Mouse (Mus musculus): ENCODE results near the gene Cbr2. TPM values are rescaled to one million over a fixed set of nuclear protein-coding genes. Genes with fewer than 3 reads are reported as not detected.
A peak's percentile ranks its signal among the peaks of the same experiment; 100 is the strongest.
"Not testable (repeated sequence)": the region's sequence is repeated elsewhere in the genome, so short reads cannot be mapped to it uniquely, and the experiment has no call there.

The Cbr2 gene
- 10 to 100 TPM in 1 of 2 experiments, 1 to 10 TPM in 1; 9.9 to 10.8 TPM for total RNA-seq (2021)
- long read RNA-seq, experiment 1, partial matches to known transcripts: 0 of 1 reads
- long read RNA-seq, experiment 1, other reads (novel, unspliced or antisense): 1 of 1 reads
- long read RNA-seq, experiment 2, transcript Cbr2-201 (8 exons, 1,110 nt): major isoform, 5 of 6 reads
- long read RNA-seq, experiment 2, partial matches to known transcripts: 1 of 6 reads
- long read RNA-seq, experiment 2, other reads (novel, unspliced or antisense): 0 of 6 reads

GRCm38 (mm10) chr11:120731858-120732680, at the start of gene Cbr2:
Gene Cbr2, minus strand, starts transcription at chr11:120732114.
- DNase-seq: peak; percentile 8

GRCm38 (mm10) chr11:120781361-120781760, 49.4 kb upstream of the Cbr2 start:
- not testable (repeated sequence) for DNase-seq

GRCm38 (mm10) chr11:120779876-120780275, 48.0 kb upstream of the Cbr2 start:
- no peak for DNase-seq

- peak; percentile 2 for DNase-seq
Observed at GRCm38 (mm10) chr11:120777123-120777522, 45.2 kb upstream of the Cbr2 start.

DNA sequence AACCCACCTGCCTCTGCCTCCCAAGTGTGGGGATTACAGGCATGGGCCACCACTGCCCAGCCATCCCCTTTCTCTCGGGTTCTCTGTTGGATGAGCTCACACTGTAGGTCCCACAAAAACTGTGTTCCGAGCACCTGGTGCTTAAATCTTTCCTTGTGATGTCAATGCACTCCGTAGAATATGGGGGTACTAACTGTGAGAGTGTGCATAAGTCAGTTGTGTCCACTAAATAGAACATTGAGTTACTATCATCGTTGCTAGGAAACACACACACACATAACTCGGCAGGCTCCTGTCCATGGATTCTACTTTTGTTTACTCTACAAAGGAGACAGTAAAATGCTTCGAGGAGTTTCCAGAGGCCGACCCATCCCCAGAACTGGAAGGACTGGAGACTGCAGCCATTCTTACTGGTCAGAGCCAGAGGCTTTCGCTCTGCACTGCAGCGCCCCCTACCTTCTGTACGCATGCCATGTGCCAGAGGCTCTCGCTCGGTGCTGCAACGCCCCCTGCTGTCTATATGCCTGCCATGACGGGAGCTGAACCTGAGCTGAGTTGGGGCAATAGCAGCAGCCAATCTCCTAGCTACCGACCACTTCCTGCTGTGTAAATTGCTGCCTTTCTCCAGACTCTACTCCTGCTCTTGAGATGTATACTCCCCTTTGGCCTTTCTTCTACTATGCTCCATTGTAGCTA, 44.0 kb upstream of the Cbr2 start:
- DNase-seq: peak; percentile 99

GRCm38 (mm10) chr11:120773463-120774190, 41.7 kb upstream of the Cbr2 start:
- no peak for DNase-seq

- no peak for DNase-seq
Observed at GRCm38 (mm10) chr11:120772749-120773148, 40.8 kb upstream of the Cbr2 start.

GRCm38 (mm10) chr11:120768206-120768605, 36.3 kb upstream of the Cbr2 start:
- no peak for DNase-seq

GRCm38 (mm10) chr11:120767023-120767422, 35.1 kb upstream of the Cbr2 start:
- not testable (repeated sequence) for DNase-seq

GRCm38 (mm10) chr11:120763121-120763999, 31.4 kb upstream of the Cbr2 start:
- not testable (repeated sequence) for DNase-seq

DNA sequence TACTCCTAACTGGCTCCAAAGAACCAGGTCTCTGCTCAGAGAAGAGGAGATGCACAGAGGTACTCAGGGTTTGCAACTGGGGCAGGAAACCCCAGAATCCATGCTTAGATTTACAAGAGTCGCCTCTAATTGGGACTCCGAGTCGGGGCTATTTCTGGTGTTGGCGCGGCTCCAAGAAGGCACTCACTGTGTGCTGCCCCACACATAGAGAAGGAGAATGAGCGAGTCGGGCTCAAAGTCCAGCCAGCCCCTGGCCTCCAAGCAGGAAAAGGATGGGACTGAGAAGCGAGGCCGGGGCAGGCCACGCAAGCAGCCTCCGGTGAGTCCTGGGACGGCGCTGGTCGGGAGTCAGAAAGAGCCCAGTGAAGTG, 30.7 kb upstream of the Cbr2 start, which contains the start of gene Hmga1b:
Gene Hmga1b (plus strand): TSS at position 123 of the 370 bp plus-strand sequence.
- DNase-seq: not testable (repeated sequence)

GRCm38 (mm10) chr11:120761811-120762671, 30.1 kb upstream of the Cbr2 start:
- DNase-seq: no peak

GRCm38 (mm10) chr11:120760236-120760635, 28.3 kb upstream of the Cbr2 start:
- DNase-seq: no peak

GRCm38 (mm10) chr11:120751606-120752005, 19.7 kb upstream of the Cbr2 start:
- DNase-seq: no peak

- no peak for DNase-seq
Observed at GRCm38 (mm10) chr11:120749430-120749829, 17.5 kb upstream of the Cbr2 start.

DNA sequence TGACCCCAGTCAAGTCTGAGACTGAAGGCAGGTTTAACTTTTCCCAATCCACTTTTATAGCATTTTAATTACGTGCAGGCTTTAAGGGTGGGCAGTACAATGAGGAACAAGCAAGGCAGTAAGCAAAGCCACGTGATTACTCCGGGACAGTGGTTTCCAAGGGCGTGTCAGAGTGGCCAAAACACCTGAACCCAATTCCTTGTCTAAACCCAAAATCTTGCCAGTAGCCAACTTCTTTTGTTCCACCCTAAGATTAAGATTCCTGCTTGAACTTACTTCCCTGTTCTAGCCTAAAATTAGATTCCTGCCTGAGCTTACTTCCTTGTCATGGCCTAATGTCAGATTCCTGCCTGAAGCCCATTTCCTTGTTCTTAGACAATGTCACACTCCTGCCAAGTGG, 16.1 kb upstream of the Cbr2 start:
- no peak for DNase-seq

DNA sequence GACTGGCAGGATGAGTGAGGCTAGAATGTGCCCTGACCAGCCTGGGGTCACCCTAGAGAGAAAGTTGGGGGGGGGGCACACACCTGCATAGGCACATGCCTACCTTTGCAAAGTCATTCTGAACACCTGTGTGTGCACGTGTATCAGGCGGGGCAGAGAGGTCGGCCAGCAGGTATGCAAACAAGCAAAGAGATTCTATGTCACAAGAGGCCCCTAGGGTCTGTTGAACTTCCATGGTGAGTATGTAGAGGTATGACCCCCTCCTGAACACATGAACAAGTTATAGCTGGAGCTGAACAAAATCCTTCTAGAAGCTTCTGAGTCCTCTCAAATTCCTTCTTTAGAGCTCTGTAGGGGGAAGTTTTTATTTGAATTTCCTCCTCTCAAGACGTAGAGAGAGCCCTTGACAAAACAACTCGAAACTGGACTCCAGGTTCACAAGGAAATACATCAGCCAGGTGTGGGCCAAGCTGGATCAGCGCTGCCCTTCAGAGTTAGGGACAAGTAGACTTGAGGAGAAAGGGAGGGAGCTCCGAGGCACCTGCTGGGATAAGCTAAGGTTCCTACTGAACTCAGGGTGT, 12.3 kb upstream of the Cbr2 start:
- no peak for DNase-seq

GRCm38 (mm10) chr11:120740981-120741380, 9.1 kb upstream of the Cbr2 start:
- no peak for DNase-seq

DNA sequence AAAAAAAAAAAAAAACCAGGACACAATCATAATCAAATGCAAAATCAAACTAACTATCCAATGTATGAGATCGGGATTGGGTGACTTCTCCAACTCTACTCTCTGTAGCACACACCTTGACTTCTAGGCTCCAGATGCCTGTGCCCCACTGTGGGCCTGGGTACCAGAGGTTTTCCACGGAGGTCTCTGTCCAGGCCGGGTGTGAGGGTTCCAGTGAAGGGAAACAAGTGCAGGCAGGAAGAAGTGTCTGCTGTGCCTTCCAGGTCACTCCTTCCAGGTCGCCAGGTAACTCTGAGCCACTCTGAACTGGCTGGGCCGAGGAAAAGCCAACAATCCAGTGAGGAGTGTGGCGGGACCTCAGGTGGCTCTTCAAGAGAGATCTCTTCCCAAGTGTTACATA, 4.5 kb upstream of the Cbr2 start:
- DNase-seq: no peak

DNA sequence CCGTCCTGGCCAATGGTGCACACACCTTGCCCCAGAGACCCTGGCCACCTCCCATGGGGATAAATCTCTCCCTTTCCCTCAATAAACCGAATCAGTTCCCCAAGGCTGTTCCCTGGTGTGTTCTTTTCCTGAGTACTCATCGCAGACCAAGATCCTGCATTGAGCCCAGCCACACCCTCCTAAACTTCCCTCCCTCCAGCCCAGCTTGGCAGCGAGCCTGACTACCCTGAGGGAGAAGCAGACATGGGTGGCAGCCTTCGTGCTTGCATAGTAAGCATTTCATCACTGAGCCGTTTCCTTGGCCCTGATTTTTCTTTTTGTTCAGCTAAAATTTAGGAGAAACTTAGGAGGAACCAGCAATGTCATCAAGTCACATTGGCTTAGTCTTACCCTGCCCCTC, 1.6 kb upstream of the Cbr2 start:
- DNase-seq: peak; percentile 47
